Mouse (Mus musculus): ENCODE results near the gene Fbxw8.

Gene Fbxw8

GRCm38 (mm10) chr5:118071766-118072165 lies 83.5 kb downstream of the Fbxw8 start:
- peak; percentile 48 for DNase-seq

GRCm38 (mm10) chr5:118069315-118069714 lies 85.9 kb downstream of the Fbxw8 start:
- peak; percentile 93 for DNase-seq

- DNase-seq, result peak; percentile 49
Observed at GRCm38 (mm10) chr5:118067984-118068494, 87.2 kb downstream of the Fbxw8 start.

GRCm38 (mm10) chr5:118067572-118067971 lies 87.7 kb downstream of the Fbxw8 start:
- peak; percentile 61 for DNase-seq

GRCm38 (mm10) chr5:118066828-118067227 lies 88.4 kb downstream of the Fbxw8 start:
- peak; percentile 91 for DNase-seq

GRCm38 (mm10) chr5:118065516-118066255 lies 89.6 kb downstream of the Fbxw8 start:
- DNase-seq, result peak; percentile 93

GRCm38 (mm10) chr5:118064284-118064901 lies 90.9 kb downstream of the Fbxw8 start:
- peak; percentile 58 for DNase-seq

GRCm38 (mm10) chr5:118063181-118063621 lies 92.1 kb downstream of the Fbxw8 start:
- DNase-seq, result peak; percentile 67

GRCm38 (mm10) chr5:118061391-118061790 lies 93.9 kb downstream of the Fbxw8 start:
- DNase-seq, result peak; percentile 73

- peak; percentile 69 for DNase-seq
Observed at GRCm38 (mm10) chr5:118059646-118060045, 95.6 kb downstream of the Fbxw8 start.

GRCm38 (mm10) chr5:118058858-118059257 lies 96.4 kb downstream of the Fbxw8 start:
- peak; percentile 57 for DNase-seq

- peak; percentile 59 for DNase-seq
Observed at GRCm38 (mm10) chr5:118057508-118058111, 97.7 kb downstream of the Fbxw8 start.

- DNase-seq, result no peak
Observed at GRCm38 (mm10) chr5:118053205-118053604, 102.1 kb downstream of the Fbxw8 start.

- DNase-seq, result peak; percentile 87
Observed at GRCm38 (mm10) chr5:118051981-118052662, 103.1 kb downstream of the Fbxw8 start.

GRCm38 (mm10) chr5:118050743-118051142 lies 104.5 kb downstream of the Fbxw8 start:
- no peak for DNase-seq

- DNase-seq, result no peak
Observed at GRCm38 (mm10) chr5:118048928-118049327, 106.3 kb downstream of the Fbxw8 start.

- DNase-seq, result no peak
Observed at GRCm38 (mm10) chr5:118048412-118048811, 106.9 kb downstream of the Fbxw8 start.

- DNase-seq, result no peak
Observed at GRCm38 (mm10) chr5:118047091-118047757, 108.0 kb downstream of the Fbxw8 start.

GRCm38 (mm10) chr5:118045385-118045784 lies 109.9 kb downstream of the Fbxw8 start:
- DNase-seq, result no peak

- DNase-seq, result peak; percentile 91
Observed at GRCm38 (mm10) chr5:118044907-118045306, 110.4 kb downstream of the Fbxw8 start.

- DNase-seq, result no peak
Observed at GRCm38 (mm10) chr5:118043761-118044160, 111.5 kb downstream of the Fbxw8 start.

GRCm38 (mm10) chr5:118042599-118042998 lies 112.7 kb downstream of the Fbxw8 start:
- DNase-seq, result peak; percentile 98

Data from cerebellum, adult 9-10 months (tissue).